Mouse (Mus musculus): ENCODE results near the gene 4930470P17Rik. TPM values are rescaled to one million over a fixed set of nuclear protein-coding genes. Genes with fewer than 3 reads are reported as not detected.

Gene 4930470P17Rik
- not detected in 2 replicates for polyA plus RNA-seq (2012; rRNA removed)

DNA sequence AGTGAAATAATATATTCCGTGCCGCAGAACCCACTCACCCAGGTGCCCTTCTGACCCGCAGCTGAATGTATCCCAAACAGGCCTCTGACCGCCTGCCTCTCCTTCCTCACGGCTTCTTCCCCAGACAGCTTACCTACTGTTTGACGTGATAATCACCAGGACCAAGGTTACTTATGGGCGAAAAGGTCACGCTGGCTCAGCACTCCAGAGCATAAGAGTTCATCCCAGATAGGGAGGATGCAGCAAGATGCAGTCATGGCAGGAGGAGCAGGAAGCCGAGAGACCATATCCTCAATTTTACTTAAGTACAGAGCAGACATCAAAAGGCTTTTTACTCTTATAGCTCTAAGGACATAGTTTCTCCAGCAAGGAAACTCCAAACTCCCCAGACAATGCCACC lies at the start of gene 4930470P17Rik:
Gene 4930470P17Rik (minus strand): TSS at position 101 of the 400 bp plus-strand sequence.
- no peaks in the 10 kb centered on the region for H3K27me3 ChIP-seq (ENCODE audit: control insufficient read depth, insufficient read depth, low read length)
- TF ChIP-seq CTCF (IDR thresholded peaks at IDR 0.05; ENCODE audit: borderline replicate concordance, control insufficient read depth, extremely low read depth, insufficient read depth, low read length, poor library complexity): no peak
- no peak for TF ChIP-seq POLR2A (IDR thresholded peaks at IDR 0.05; ENCODE audit: control insufficient read depth, extremely low read depth, insufficient read depth, low read length, poor library complexity)
- H3K4me3 ChIP-seq (ENCODE audit: control insufficient read depth, insufficient read depth, low read length): no peak within 1 kb of the TSS
- H3K36me3 ChIP-seq (ENCODE audit: control insufficient read depth, insufficient read depth, low read length): no peaks in the 10 kb centered on the region
- 94% methylated on average over 9 of the region's 9 CpGs for WGBS
- H3K27ac ChIP-seq (ENCODE audit: control insufficient read depth, insufficient read depth, low read length): no peak within 1 kb of the TSS
- no peaks in the 10 kb centered on the region for H3K4me1 ChIP-seq (replicated peaks; ENCODE audit: control insufficient read depth, insufficient read depth, low read length)
- no peak for DNase-seq

- no peak for TF ChIP-seq CTCF (IDR thresholded peaks at IDR 0.05; ENCODE audit: borderline replicate concordance, control insufficient read depth, extremely low read depth, insufficient read depth, low read length, poor library complexity)
- TF ChIP-seq POLR2A (IDR thresholded peaks at IDR 0.05; ENCODE audit: control insufficient read depth, extremely low read depth, insufficient read depth, low read length, poor library complexity): no peak
- WGBS: 78% methylated on average over 1 of the region's 1 CpGs
- Histone ChIP-seq H3K4me3 (ENCODE audit: control insufficient read depth, insufficient read depth, low read length) (no peak overlapping the region), H3K36me3 (ENCODE audit: control insufficient read depth, insufficient read depth, low read length) (no peaks in the 10 kb centered on the region), H3K27me3 (ENCODE audit: control insufficient read depth, insufficient read depth, low read length) (no peaks in the 10 kb centered on the region), H3K27ac (ENCODE audit: control insufficient read depth, insufficient read depth, low read length) (no peak overlapping the region), H3K4me1 (replicated peaks; ENCODE audit: control insufficient read depth, insufficient read depth, low read length) (no peaks in the 10 kb centered on the region)
- no peak for DNase-seq
Observed at GRCm38 (mm10) chr2:170651483-170651882, 49.7 kb upstream of the 4930470P17Rik start.

GRCm38 (mm10) chr2:170648542-170648941 lies 46.7 kb upstream of the 4930470P17Rik start:
- WGBS: 90% methylated on average over 11 of the region's 11 CpGs

GRCm38 (mm10) chr2:170646201-170646600 lies 44.4 kb upstream of the 4930470P17Rik start:
- TF ChIP-seq CTCF (IDR thresholded peaks at IDR 0.05; ENCODE audit: borderline replicate concordance, control insufficient read depth, extremely low read depth, insufficient read depth, low read length, poor library complexity): no peak
- TF ChIP-seq POLR2A (IDR thresholded peaks at IDR 0.05; ENCODE audit: control insufficient read depth, extremely low read depth, insufficient read depth, low read length, poor library complexity): no peak
- 96% methylated on average over 6 of the region's 6 CpGs for WGBS
- H3K36me3 ChIP-seq (ENCODE audit: control insufficient read depth, insufficient read depth, low read length): no peaks in the 10 kb centered on the region
- H3K4me3 ChIP-seq (ENCODE audit: control insufficient read depth, insufficient read depth, low read length): no peak overlapping the region
- H3K27me3 ChIP-seq (ENCODE audit: control insufficient read depth, insufficient read depth, low read length): no peaks in the 10 kb centered on the region
- H3K4me1 ChIP-seq (replicated peaks; ENCODE audit: control insufficient read depth, insufficient read depth, low read length): no peaks in the 10 kb centered on the region
- no peak overlapping the region for H3K27ac ChIP-seq (ENCODE audit: control insufficient read depth, insufficient read depth, low read length)
- DNase-seq: no peak

More at GRCm38 (mm10) chr2:170648542-170648941, 46.7 kb upstream of the 4930470P17Rik start:
- DNase-seq: no peak
- TF ChIP-seq POLR2A (IDR thresholded peaks at IDR 0.05; ENCODE audit: control insufficient read depth, extremely low read depth, insufficient read depth, low read length, poor library complexity) (no peak), CTCF (IDR thresholded peaks at IDR 0.05; ENCODE audit: borderline replicate concordance, control insufficient read depth, extremely low read depth, insufficient read depth, low read length, poor library complexity) (no peak)
- no peak overlapping the region for H3K27ac ChIP-seq (ENCODE audit: control insufficient read depth, insufficient read depth, low read length)
- H3K4me3 ChIP-seq (ENCODE audit: control insufficient read depth, insufficient read depth, low read length): no peak overlapping the region
- no peaks in the 10 kb centered on the region for H3K27me3 ChIP-seq (ENCODE audit: control insufficient read depth, insufficient read depth, low read length)
- no peaks in the 10 kb centered on the region for H3K4me1 ChIP-seq (replicated peaks; ENCODE audit: control insufficient read depth, insufficient read depth, low read length)
- H3K36me3 ChIP-seq (ENCODE audit: control insufficient read depth, insufficient read depth, low read length): no peaks in the 10 kb centered on the region

DNA sequence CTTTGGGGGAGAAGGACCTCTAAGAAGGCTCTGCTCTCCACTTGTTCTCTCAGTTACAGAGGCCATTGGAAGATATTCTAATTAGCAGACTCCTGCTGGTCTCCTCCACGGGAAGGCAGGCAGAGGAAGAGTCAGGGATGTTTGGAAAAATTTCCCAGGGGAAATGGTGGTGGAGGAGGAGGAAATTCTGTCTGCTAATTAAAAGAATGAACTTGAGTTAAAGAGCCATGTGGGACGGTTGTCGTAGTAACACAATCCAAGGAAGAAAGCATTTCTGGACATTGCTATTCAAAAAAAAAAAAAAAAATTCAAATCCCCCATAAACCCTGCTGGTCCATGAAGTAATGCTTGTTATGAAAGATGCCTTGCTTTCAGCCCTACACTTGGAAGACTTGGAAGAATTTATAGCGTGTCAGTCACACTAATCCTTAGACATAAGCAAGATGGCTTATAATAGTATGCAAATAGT lies 40.6 kb upstream of the 4930470P17Rik start:
- no peaks in the 10 kb centered on the region for H3K27me3 ChIP-seq (ENCODE audit: control insufficient read depth, insufficient read depth, low read length)
- H3K36me3 ChIP-seq (ENCODE audit: control insufficient read depth, insufficient read depth, low read length): no peaks in the 10 kb centered on the region
- DNase-seq: no peak
- H3K27ac ChIP-seq (ENCODE audit: control insufficient read depth, insufficient read depth, low read length): no peak overlapping the region
- H3K4me3 ChIP-seq (ENCODE audit: control insufficient read depth, insufficient read depth, low read length): no peak overlapping the region
- TF ChIP-seq POLR2A (IDR thresholded peaks at IDR 0.05; ENCODE audit: control insufficient read depth, extremely low read depth, insufficient read depth, low read length, poor library complexity) (no peak), CTCF (IDR thresholded peaks at IDR 0.05; ENCODE audit: borderline replicate concordance, control insufficient read depth, extremely low read depth, insufficient read depth, low read length, poor library complexity) (no peak)
- H3K4me1 ChIP-seq (replicated peaks; ENCODE audit: control insufficient read depth, insufficient read depth, low read length): no peaks in the 10 kb centered on the region
- 76% methylated on average over 4 of the region's 4 CpGs for WGBS

GRCm38 (mm10) chr2:170640281-170640680 lies 38.5 kb upstream of the 4930470P17Rik start:
- no peaks in the 10 kb centered on the region for H3K36me3 ChIP-seq (ENCODE audit: control insufficient read depth, insufficient read depth, low read length)
- no peak for DNase-seq
- H3K4me1 ChIP-seq (replicated peaks; ENCODE audit: control insufficient read depth, insufficient read depth, low read length): no peaks in the 10 kb centered on the region
- WGBS: 86% methylated on average over 11 of the region's 11 CpGs
- H3K4me3 ChIP-seq (ENCODE audit: control insufficient read depth, insufficient read depth, low read length): no peak overlapping the region
- no peak for TF ChIP-seq POLR2A (IDR thresholded peaks at IDR 0.05; ENCODE audit: control insufficient read depth, extremely low read depth, insufficient read depth, low read length, poor library complexity)
- no peak for TF ChIP-seq CTCF (IDR thresholded peaks at IDR 0.05; ENCODE audit: borderline replicate concordance, control insufficient read depth, extremely low read depth, insufficient read depth, low read length, poor library complexity)
- no peak overlapping the region for H3K27ac ChIP-seq (ENCODE audit: control insufficient read depth, insufficient read depth, low read length)
- H3K27me3 ChIP-seq (ENCODE audit: control insufficient read depth, insufficient read depth, low read length): no peaks in the 10 kb centered on the region

- TF ChIP-seq POLR2A (IDR thresholded peaks at IDR 0.05; ENCODE audit: control insufficient read depth, extremely low read depth, insufficient read depth, low read length, poor library complexity) (no peak), CTCF (IDR thresholded peaks at IDR 0.05; ENCODE audit: borderline replicate concordance, control insufficient read depth, extremely low read depth, insufficient read depth, low read length, poor library complexity) (no peak)
- 66% methylated on average over 8 of the region's 8 CpGs for WGBS
- no peaks in the 10 kb centered on the region for H3K4me1 ChIP-seq (replicated peaks; ENCODE audit: control insufficient read depth, insufficient read depth, low read length)
- H3K27me3 ChIP-seq (ENCODE audit: control insufficient read depth, insufficient read depth, low read length): no peaks in the 10 kb centered on the region
- no peak overlapping the region for H3K4me3 ChIP-seq (ENCODE audit: control insufficient read depth, insufficient read depth, low read length)
- H3K36me3 ChIP-seq (ENCODE audit: control insufficient read depth, insufficient read depth, low read length): no peaks in the 10 kb centered on the region
- no peak for DNase-seq
- H3K27ac ChIP-seq (ENCODE audit: control insufficient read depth, insufficient read depth, low read length): no peak overlapping the region
Observed at GRCm38 (mm10) chr2:170638746-170639145, 36.9 kb upstream of the 4930470P17Rik start.
